Mouse (Mus musculus) spleen, adult 12 weeks (tissue): ENCODE results near the gene Kcnv2.

ENCODE experiments used
- DNase-seq: peaks from one replicate; pipeline ENCODE4 v3.0.0; 2022; ENCODE audit warnings: low spot score

Gene Kcnv2

GRCm38 (mm10) chr19:27322281-27322680 lies at the start of gene Kcnv2:
TSS of gene Kcnv2 (plus strand) at chr19:27322588.
- DNase-seq, result no peak

- DNase-seq, result no peak
Observed at GRCm38 (mm10) chr19:27273385-27273784, 49.0 kb upstream of the Kcnv2 start.

GRCm38 (mm10) chr19:27274382-27274781 lies 48.0 kb upstream of the Kcnv2 start:
- DNase-seq, result no peak

- no peak for DNase-seq
Observed at GRCm38 (mm10) chr19:27279174-27279573, 43.2 kb upstream of the Kcnv2 start.

GRCm38 (mm10) chr19:27310039-27310438 lies 12.3 kb upstream of the Kcnv2 start:
- no peak for DNase-seq

GRCm38 (mm10) chr19:27311311-27311710 lies 11.1 kb upstream of the Kcnv2 start:
- no peak for DNase-seq

- no peak for DNase-seq
Observed at GRCm38 (mm10) chr19:27312266-27313079, 9.9 kb upstream of the Kcnv2 start.

- DNase-seq, result no peak
Observed at GRCm38 (mm10) chr19:27313080-27313413, 9.3 kb upstream of the Kcnv2 start.

- DNase-seq, result no peak
Observed at GRCm38 (mm10) chr19:27316313-27317258, 5.8 kb upstream of the Kcnv2 start.

GRCm38 (mm10) chr19:27317337-27317736 lies 5.1 kb upstream of the Kcnv2 start:
- no peak for DNase-seq

GRCm38 (mm10) chr19:27322911-27323627 lies 681 bp downstream of the Kcnv2 start:
- no peak for DNase-seq

- no peak for DNase-seq
Observed at GRCm38 (mm10) chr19:27325558-27325957, 3.2 kb downstream of the Kcnv2 start.

GRCm38 (mm10) chr19:27327569-27327968 lies 5.2 kb downstream of the Kcnv2 start:
- no peak for DNase-seq

- no peak for DNase-seq
Observed at GRCm38 (mm10) chr19:27328166-27328565, 5.8 kb downstream of the Kcnv2 start.

- DNase-seq, result no peak
Observed at GRCm38 (mm10) chr19:27328644-27329043, 6.3 kb downstream of the Kcnv2 start.

GRCm38 (mm10) chr19:27332207-27332794 lies 9.9 kb downstream of the Kcnv2 start:
- no peak for DNase-seq

GRCm38 (mm10) chr19:27336126-27336917 lies 13.9 kb downstream of the Kcnv2 start:
- no peak for DNase-seq

GRCm38 (mm10) chr19:27346501-27346900 lies 24.1 kb downstream of the Kcnv2 start:
- DNase-seq, result no peak

- no peak for DNase-seq
Observed at GRCm38 (mm10) chr19:27351700-27352099, 29.3 kb downstream of the Kcnv2 start.

GRCm38 (mm10) chr19:27360381-27360780 lies 38.0 kb downstream of the Kcnv2 start:
- DNase-seq, result no peak

GRCm38 (mm10) chr19:27363891-27364290 lies 41.5 kb downstream of the Kcnv2 start:
- DNase-seq, result no peak
